ENCODE assay signal across 28 mouse cellular contexts in genomic region chr1:107537435-107537834, GRCm38 (mm10). TPM values are rescaled to one million over a fixed set of nuclear protein-coding genes. Genes with fewer than 3 reads are reported as not detected.
"Had no signal": no experiment of that assay in that cellular context is flagged by ENCODE, and none has a peak within 500 bp of the region (broad histone marks: within the 10 kb centered on the region; RNA-seq: fewer than 3 reads in every experiment).

No protein-coding gene starts in this region.

- H3K9ac ChIP-seq: limb, embryonic 15.5 days; liver, embryonic 14.5 days; liver, postnatal 0 days; neural tube, embryonic 12.5 days; neural tube, embryonic 15.5 days; stomach, embryonic 15.5 days had no signal

- H3K27ac ChIP-seq: kidney, postnatal 0 days; layer of hippocampus, adult 2 months; left cerebral cortex, adult 2 months; limb, embryonic 15.5 days; liver, embryonic 14.5 days; neural tube, embryonic 12.5 days; neural tube, embryonic 15.5 days; stomach, embryonic 15.5 days had no signal

- H3K4me1 ChIP-seq: limb, embryonic 15.5 days; neural tube, embryonic 12.5 days; neural tube, embryonic 15.5 days; stomach, embryonic 15.5 days had no signal

- DNase-seq: kidney, adult 2 months; kidney, postnatal 25 days; layer of hippocampus, adult 9-11 months; layer of hippocampus, postnatal 36 days; liver, postnatal 0 days; lung, postnatal 14 days; lung, postnatal 4 days; midbrain, embryonic 14.5 days; right cerebral cortex, adult 18-20 months; right cerebral cortex, postnatal 14 days; right cerebral cortex, postnatal 4 days; spleen, adult 18-20 months; thymus, adult 18-20 months; thymus, postnatal 36 days had no signal

- ATAC-seq: liver, postnatal 0 days had no signal

- H3K27me3 ChIP-seq: limb, embryonic 15.5 days; neural tube, embryonic 12.5 days; neural tube, embryonic 15.5 days; stomach, embryonic 15.5 days had no signal

- H3K4me3 ChIP-seq: layer of hippocampus, adult 2 months; left cerebral cortex, adult 2 months; limb, embryonic 15.5 days; neural tube, embryonic 12.5 days; neural tube, embryonic 15.5 days; stomach, embryonic 15.5 days had no signal

- H3K4me2 ChIP-seq: limb, embryonic 15.5 days; liver, embryonic 11.5 days; midbrain, embryonic 11.5 days; neural tube, embryonic 12.5 days; neural tube, embryonic 15.5 days; stomach, embryonic 15.5 days had no signal

- H3K9me3 ChIP-seq: limb, embryonic 15.5 days; neural tube, embryonic 12.5 days; neural tube, embryonic 15.5 days; stomach, embryonic 15.5 days had no signal

- H3K36me3 ChIP-seq: limb, embryonic 15.5 days; neural tube, embryonic 12.5 days; neural tube, embryonic 15.5 days; stomach, embryonic 15.5 days had no signal

RNA-seq across cellular contexts. Expression of gene Serpinb2, which starts 26.2 kb away (rescaled TPM):
- total RNA-seq: layer of hippocampus, adult 2 months; layer of hippocampus, postnatal 36 days; left cerebral cortex, adult 2 months; left cerebral cortex, postnatal 10 days; left cerebral cortex, postnatal 36 days; megakaryocyte-erythroid progenitor cell, adult 5-6 weeks had no signal
- polyA plus RNA-seq: kidney, postnatal 0 days; midbrain, embryonic 14.5 days; neural tube, embryonic 15.5 days had no signal

RNA-seq across cellular contexts. Expression of gene Serpinb8, which starts 52.4 kb away (rescaled TPM):
- total RNA-seq: megakaryocyte progenitor cell, adult 5-6 weeks; megakaryocyte-erythroid progenitor cell, adult 5-6 weeks had no signal
